Mouse (Mus musculus) adrenal gland (tissue): ENCODE data around the gene Hyal3.

Experiments used
- intact Hi-C: fragments of 180-260 bp; cut with DNase I; formaldehyde crosslinking; loops from one replicate; pipeline ENCODE4 v1.15.1; 2025
- long read RNA-seq, 2 experiments: library from polyadenylated mRNA; unstranded; transcript quantifications; one replicate each; pipeline ENCODE4 v2.0.0; 2020; ENCODE audit warnings: borderline replicate concordance in 1 of 2; ENCODE audit not compliant: insufficient replicate concordance in 1 of 2

Gene Hyal3
- long read RNA-seq, experiment 1, partial matches to known transcripts: 0 of 1 reads
- long read RNA-seq, experiment 1, other reads (novel, unspliced or antisense): 1 of 1 reads
- long read RNA-seq, experiment 2, partial matches to known transcripts: 0 of 1 reads
- long read RNA-seq, experiment 2, other reads (novel, unspliced or antisense): 1 of 1 reads

DNA sequence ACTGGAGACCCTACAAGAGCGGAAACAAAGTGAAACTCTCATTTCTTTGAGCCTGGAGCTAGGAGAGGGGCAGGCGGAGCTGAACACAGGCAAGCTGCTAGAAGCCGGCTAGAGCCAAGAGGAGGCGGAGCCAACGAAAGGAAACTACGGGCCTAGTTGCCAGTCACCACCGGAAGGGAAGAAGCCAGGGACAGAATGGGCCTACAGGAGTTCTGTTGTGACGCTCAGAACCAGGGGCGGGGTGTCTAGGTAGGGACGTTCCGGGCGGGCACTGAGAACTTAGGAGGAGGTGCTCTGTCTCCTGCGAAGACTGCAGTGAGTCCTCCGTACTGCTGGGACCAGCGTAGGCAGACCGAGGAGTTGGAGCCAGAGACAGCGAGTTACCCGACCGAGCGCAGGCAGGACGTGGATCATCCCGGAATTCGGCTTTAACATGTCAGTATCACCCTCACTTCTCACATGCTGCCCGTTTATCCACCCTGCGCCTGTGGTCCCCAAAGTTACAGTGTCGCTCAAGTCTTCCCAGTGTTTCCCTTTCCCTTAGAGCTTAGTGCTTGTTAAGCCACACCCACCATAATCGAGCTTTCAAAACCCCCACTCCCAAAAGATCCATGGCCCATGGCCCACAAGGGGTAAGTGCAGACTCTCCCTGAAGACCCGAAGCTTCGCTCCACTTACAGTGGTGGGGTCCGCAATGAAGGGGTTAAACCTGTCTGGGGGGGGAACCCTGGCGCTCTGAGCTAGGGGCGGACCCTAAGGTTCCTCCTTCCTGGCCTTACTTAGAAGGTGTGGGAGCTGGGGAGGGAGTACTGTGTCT lies at the start of gene Hyal3:
TSS of gene Hyal3 (plus strand) at position 318 of the 817 bp plus-strand sequence.
- intact Hi-C loops: no loop called here

DNA sequence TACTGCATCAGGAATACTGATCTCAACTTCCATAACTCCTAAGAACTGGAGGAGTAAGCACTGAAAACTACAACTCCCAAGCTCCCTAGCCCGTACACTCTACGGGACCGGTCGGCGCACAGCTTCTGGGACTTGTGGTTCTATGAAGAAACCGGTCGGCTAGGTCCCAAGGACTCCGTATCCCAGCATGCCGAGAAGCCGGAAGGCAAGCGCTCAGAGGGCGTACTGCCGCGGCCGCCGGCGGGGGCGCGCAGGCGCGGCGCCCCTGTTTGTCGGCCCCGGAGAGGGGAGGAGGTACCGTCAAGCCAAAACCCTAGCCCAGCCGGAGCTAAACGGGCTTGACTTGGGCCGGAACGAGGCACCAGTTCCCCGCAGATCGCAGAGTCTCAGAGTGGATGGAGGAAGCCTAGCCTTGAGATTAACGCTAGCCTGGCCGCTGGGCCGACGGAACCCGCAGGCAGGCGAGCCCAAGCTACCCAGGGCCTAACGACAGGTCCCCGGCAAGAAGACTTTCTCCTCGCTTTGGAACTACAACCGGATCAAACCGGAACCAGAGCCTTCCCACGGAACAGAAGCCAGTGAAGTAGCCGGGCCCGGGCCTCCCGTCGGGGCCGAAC lies 46.7 kb upstream of the Hyal3 start, which contains the start of gene Tmem115:
TSS of gene Tmem115 (plus strand) at position 155 of the 617 bp plus-strand sequence.
- intact Hi-C loops: no loop called here

DNA sequence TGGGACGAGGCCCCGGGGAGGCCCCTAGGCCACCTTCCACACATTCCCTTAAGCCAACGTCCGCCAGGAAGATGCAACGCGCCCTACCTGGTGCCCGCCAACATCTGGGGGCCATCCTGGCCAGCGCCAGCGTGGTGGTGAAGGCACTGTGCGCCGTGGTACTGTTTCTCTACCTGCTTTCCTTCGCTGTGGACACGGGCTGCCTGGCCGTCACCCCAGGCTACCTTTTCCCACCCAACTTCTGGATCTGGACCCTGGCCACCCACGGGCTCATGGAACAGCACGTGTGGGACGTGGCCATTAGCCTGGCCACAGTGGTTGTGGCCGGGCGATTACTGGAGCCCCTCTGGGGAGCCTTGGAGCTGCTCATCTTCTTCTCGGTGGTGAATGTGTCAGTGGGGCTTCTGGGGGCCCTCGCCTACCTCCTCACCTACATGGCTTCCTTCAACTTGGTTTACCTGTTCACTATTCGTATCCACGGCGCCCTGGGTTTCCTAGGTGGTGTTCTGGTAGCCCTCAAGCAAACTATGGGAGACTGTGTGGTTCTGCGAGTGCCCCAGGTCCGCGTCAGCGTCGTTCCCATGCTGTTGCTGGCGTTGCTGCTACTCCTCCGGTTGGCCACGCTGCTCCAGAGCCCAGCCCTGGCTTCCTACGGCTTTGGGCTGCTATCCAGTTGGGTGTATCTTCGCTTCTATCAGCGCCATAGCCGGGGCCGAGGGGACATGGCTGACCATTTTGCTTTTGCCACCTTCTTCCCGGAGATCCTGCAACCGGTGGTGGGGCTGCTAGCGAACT lies 46.0 kb upstream of the Hyal3 start:
- intact Hi-C loops: no loop called here

DNA sequence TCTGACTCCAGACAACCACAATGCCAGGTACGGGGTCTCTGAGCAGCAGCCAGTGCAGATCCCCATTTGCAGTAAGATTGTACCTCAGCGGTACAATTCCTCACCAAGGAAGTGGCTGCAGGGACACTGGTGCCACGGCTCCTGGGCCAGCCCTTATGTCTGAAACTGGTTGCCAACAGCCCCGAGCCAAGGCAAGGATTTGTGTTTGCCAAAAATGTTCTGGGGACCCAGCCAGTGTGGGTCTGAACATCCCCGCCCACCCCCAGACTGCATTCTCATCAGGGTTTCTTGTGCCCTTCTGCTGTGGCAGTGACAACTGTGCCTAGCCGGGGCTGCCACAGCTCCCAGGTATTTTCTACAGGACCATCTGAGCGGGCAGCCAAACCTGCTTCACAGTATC lies 42.4 kb upstream of the Hyal3 start:
- intact Hi-C loops: no loop called here

DNA sequence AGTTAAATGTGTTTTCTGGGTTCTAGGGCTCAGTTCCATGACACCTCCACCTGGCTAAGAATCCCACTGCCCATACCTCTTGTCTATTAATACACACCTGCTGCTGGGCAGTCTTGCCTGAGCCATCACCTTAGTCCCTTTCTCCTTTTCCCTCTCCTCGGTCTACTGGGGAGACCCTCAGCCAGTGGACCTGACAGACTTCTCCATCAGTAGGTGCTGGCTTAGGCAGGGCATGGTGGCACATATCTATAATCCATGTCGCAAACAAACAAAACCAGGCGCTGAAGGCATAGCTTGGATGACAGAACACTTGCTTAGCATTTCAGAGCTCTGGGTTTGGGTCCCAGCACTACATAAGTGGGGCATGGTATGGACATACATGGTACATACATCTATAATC lies 41.9 kb upstream of the Hyal3 start:
- intact Hi-C loops: no loop called here

DNA sequence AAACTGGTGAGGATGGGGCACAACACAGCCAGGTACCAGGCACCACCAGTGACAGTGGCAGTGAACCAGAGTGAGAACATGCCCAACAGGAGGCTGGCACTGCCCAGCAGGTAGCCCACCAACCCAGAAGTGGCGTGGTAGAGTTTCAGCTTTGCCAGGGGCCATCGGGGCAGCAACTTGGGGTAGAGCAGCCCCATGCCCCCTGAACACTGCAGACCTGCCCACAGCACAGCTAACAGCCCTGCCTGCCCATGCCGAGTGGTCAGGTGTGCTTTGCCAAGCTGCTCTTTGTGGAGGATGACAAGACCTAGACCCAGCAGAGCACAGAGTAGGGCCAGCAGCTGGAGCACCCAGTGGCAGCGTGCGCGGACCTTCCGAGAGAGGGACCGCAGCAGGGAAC lies 40.7 kb upstream of the Hyal3 start:
- intact Hi-C loops: no loop called here

DNA sequence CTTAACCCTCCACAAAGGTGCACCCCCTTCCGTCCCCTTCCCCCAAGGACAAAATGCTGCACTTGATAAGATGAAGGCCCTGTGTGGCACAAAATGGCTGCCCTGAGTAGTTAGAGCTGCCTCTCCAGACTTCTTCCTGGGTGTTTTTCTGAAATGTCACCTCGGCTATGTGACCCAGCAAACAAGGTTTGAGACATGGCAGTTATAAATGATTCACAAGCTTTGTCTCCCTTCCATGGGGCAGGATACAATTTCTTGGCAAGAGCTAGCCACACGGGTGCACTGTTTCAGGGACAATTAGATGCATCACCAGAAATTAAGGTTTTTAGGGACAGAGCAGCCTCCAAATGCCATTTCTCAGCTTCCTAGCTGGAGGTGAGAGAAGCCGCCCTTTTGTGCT lies 40.2 kb upstream of the Hyal3 start:
- intact Hi-C loops: no loop called here

DNA sequence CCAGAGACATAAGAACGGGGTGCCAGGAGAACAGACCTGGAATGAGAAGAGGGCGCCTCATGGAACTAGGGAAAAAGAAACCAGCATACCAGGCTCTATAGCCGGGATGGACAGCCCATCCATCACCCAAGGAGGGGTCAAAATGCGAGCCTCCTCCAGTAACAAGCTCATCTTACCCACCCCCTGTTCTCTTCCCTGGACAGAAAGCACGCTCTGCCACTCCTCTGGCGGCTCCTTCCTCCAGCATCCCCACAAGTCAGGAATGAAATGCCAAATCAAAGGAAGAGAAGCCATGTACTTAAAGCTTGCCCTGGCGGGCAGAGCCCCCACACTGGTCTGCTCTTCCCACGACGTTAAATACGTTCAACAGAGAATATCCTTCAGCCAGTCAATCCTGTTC lies 39.6 kb upstream of the Hyal3 start:
- intact Hi-C loops: no loop called here

DNA sequence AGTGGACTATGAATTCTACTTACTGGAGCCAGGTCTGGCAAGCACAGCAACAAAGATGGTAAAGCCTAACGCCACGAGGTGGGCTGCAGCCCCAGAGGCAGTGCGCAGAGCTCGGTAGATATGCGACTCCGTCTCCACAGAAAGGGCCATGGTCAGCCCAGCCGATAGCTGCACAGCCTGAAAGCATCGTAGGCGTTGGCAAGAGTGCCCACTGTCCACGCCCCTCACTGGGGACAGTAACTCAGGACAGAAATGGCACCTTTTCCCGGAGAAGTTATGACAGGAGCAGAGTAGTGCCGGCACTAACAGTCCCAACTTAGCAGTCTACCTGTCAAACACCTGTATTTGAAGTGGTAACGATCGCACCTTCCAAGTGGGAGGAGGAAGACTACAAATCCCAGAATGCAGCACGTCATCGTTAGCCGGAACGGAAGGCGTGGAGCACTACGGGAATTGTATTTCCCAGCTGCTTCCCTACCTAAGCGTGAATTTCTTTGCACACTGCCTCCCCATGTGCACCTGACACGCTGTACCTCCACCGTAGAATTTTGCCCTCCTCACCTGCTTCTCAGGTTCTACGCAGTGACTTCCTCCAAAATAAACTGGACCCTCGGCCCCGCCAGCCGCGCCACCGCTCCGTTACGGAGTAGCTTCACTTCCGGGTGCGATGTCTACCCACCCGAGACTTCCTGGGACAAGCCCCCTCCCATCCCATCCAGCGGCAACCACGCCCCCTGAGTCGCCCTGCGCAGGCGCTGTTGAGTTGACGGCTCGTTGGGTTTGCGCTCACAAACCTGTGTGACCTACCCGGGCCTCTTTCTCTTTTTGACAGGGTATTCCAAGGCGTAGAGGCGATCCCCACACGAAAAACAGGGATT lies 38.9 kb upstream of the Hyal3 start, which contains the start of the genes Cyb561d2 and Nprl2:
TSS of gene Cyb561d2 (minus strand) at position 720 of the 878 bp plus-strand sequence.
TSS of gene Nprl2 (plus strand) at position 753 of the 878 bp plus-strand sequence.
- intact Hi-C loops: no loop called here

DNA sequence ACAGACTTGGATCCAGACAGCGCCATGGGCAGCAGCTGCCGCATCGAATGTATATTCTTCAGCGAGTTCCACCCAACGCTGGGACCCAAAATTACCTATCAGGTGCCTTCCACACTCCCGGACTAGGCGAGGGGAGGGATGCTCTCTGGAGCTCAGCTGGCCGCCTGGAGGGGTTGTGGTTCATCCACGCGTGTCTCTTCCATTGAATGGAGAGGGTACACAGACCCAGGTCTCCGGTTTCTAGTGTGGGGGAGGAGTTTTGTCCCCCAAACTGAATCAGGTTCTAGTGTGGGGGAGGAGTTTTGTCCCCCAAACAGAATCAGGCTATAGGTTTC lies 38.3 kb upstream of the Hyal3 start:
- intact Hi-C loops: no loop called here

DNA sequence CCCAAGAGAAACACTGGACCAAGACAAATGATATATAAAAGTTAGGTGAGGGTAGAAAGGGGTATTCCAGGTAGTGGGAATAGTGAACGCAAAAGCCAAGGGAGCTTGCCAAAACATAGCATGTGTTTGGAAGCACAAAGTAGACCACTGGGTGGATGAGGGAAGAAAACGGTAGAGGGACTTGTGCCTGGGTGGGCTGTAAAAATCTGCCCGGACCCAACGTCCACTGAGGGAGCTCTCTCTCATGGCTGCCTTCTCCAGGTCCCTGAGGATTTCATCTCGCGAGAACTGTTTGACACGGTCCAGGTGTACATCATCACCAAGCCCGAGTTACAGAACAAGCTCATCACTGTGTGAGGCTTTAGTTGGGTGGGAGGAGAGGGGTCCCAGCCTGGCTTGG lies 37.9 kb upstream of the Hyal3 start:
- intact Hi-C loops: no loop called here

DNA sequence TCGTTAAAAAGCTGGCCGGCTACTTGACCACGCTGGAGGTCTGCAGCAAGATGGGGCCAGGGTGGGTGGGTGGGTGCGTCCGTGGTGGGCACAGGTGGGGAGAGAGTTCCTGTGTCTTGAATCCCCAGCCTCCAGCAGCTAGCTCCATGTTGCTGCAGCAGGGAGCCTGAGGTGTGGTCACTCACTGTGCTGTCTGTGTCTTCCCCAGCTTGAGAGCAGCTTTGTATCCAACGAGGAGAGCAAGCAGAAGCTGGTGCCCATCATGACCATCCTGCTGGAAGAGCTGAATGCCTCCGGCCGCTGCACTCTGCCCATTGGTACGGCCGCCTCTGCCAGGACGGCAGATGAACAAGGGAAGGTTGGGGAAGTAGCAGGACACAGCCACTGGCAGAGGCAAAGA lies 37.3 kb upstream of the Hyal3 start:
- intact Hi-C loops: no loop called here

DNA sequence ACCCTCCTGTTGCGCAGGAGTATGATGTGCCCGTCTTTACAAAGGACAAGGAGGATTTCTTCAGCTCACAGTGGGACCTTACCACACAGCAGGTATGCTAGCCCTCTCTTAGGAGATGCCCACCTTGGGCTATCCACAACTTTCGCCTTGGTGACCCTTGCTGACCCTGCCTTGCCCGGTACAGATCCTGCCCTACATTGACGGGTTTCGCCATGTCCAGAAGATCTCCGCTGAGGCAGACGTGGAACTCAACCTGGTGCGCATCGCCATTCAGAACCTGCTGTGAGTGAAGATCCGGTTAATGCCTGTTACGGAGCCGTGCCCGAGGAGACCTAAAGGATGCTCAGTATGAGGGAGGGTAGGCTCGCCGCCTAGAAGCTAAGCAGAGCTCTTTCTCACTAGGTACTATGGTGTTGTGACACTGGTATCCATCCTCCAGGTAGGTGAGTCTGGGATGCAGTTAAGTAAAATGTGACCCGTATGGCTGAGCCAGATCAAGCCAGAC lies 36.4 kb upstream of the Hyal3 start:
- intact Hi-C loops: no loop called here

DNA sequence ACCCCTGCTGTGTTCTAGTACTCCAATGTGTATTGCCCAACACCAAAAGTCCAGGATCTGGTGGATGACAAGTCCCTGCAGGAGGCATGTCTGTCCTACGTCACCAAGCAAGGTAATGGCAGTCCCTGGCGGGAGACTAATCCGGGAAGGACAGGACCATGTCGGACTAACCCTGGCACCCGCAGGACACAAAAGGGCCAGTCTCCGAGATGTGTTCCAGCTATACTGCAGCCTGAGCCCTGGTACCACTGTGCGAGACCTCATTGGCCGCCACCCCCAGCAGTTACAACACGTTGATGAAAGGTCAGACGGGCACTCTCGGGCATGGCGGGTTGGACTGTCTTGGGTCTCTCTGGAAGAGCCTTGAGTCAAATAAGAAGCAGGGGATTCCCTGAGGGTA lies 35.9 kb upstream of the Hyal3 start:
- intact Hi-C loops: no loop called here

DNA sequence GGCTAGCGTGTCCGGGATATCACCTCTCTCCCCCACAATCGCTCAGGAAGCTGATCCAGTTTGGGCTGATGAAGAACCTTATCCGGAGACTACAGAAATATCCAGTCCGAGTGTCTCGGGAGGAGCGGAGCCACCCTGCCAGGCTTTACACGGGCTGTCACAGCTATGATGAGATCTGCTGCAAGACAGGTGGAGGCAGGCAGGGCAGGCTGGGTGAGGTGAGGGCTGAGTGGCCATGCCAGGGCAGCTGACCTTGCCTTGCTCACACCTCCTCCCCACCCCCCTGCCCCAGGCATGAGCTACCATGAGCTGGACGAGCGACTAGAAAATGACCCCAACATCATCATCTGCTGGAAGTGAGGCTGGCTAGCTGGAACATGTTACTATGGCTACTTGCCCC lies 35.4 kb upstream of the Hyal3 start:
- intact Hi-C loops: no loop called here

DNA sequence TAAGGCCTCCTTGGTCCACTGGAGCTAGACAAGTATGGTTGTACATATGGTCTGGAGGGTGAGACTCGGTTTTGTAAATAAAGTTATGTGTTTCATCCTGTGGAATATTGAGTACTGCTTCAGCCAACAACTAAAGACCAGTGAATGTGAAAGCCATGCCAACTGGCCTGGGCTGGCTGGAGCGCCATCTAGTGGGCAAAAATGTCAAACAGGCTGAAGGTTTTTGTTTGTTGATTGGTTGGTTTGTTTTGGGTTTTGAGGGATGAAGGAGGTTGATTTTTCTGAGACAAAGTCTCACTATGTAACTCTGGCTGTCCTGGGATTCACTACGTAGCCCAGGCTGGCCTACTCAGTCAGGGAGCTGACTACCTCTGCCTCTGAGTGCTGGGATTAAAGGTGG lies 35.0 kb upstream of the Hyal3 start:
- intact Hi-C loops: no loop called here

DNA sequence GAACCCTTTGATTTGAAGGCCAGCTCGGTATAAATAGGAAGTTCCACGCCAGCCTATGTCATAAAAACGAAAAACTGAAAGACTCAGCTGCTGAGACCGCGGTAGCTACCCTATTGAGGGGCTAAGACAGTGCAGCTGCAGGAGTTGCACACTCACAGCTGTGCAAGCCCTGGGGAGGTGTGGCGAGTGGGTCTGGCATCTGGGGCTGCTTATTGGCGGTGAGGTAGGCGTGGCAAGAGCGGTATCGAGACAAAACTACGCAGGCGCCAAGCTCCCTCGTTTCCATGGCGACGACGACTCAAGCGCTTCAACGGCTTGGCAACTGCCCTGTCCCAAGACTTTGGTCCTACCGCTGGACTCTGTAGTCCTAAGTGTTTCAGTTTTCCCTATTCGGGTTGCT lies 33.6 kb upstream of the Hyal3 start, which contains the start of gene Zmynd10:
TSS of gene Zmynd10 (plus strand) at position 273 of the 400 bp plus-strand sequence.
- intact Hi-C loops: no loop called here

DNA sequence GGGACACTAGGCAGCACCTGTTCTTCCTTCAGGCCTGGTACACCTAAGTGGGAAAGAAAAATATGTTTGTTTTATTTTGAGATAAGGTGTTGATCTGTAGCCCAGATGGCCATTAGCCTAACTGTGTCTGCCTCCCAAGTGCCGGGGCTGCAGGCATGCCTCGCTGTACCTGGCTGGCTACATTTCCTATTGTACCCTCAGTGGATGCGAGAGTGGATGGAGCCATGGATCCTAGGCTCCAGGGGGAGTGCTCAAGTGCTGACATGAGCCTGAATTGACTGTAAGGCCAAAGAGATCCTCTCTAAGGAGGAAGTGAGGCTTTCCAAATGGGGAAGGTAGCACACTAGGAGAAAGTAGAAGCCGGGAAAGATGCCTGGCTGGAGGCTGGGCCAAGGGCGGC lies 32.7 kb upstream of the Hyal3 start:
- intact Hi-C loops: no loop called here

DNA sequence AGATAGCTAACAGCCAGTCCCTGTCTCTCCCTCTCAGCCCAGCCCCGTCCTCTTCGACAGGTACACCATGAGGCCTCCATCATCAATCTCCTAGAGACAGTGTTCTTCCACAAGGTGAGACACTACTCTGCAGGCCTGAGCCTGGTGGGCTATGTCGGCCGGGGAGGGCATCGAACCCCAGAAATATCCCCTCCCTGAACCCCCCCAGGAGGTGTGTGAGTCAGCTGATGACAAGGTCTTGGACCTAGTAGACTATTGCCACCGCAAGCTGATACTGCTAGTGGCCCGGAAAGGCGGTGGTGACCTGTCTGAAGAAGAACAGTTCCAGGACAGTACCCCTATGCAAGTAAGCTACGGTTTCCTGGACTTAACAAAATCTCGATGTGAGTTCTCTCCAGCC lies 31.8 kb upstream of the Hyal3 start:
- intact Hi-C loops: no loop called here

DNA sequence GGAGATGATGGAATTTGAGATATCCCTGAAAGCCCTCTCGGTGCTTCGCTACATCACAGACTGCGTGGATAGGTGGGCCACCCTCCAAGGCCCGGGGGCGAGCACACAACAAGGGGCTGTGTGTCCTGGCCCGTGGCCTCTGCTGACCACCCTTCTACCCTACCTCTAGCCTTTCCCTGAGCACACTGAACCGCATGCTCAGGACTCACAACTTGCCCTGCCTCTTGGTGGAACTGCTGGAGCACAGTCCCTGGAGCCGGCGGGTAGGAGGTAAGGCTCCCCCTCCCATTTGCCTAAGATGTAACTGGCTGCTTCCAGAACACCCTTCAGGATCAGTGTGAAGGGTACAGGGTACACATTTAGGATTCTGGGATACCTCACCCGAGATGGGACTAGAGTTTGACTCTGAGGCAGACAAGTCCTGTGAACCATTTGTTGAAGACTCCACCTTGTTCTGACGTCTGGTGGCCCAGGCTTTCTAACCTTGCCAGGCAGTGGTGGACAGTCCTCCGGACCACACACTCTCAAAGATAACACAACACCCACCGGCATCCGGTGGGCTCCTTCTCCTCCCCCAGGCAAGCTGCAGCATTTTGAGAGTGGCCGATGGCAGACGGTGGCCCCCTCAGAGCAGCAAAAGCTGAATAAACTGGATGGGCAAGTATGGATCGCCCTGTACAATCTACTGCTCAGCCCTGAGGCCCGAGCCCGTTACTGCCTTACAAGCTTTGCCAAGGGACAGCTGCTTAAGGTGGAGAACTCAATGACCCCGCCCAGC lies 31.1 kb upstream of the Hyal3 start:
- intact Hi-C loops: no loop called here
